Mouse (Mus musculus) small intestine, adult 2 months (tissue): ENCODE results near the gene Aoc2. TPM values are rescaled to one million over a fixed set of nuclear protein-coding genes. Genes with fewer than 3 reads are reported as not detected.
A peak's percentile ranks its signal among the peaks of the same experiment; 100 is the strongest.

Source experiments
- H3K27ac ChIP-seq: fragments of 200-500 bp; 2 replicates; pipeline ENCODE4 v1.5.1; 2012; ENCODE audit warnings: low read depth, low read length, control low read depth, inconsistent platforms; ENCODE audit not compliant: insufficient read depth
- H3K27me3 ChIP-seq: fragments of 200-500 bp; 2 replicates; pipeline ENCODE4 v1.6.1; 2012; ENCODE audit warnings: mild to moderate bottlenecking, moderate library complexity, low read length, inconsistent platforms; ENCODE audit not compliant: control insufficient read depth, insufficient read depth
- H3K36me3 ChIP-seq: fragments of 200-500 bp; 2 replicates; pipeline ENCODE4 v1.6.1; 2012; ENCODE audit warnings: mild to moderate bottlenecking, low read length, control low read depth, inconsistent platforms; ENCODE audit not compliant: control insufficient read depth, insufficient read depth
- H3K4me1 ChIP-seq: fragments of 200-500 bp; 2 replicates; pipeline ENCODE4 v1.6.1; 2012; ENCODE audit warnings: low read length, inconsistent platforms, mixed read lengths; ENCODE audit not compliant: control insufficient read depth, insufficient read depth, insufficient read length
- H3K4me3 ChIP-seq: fragments of 200-500 bp; 2 replicates; pipeline ENCODE4 v1.5.1; 2012; ENCODE audit warnings: low read depth, mild to moderate bottlenecking, control low read depth, inconsistent platforms, low read length, moderate library complexity
- CTCF ChIP-seq: fragments of 200-500 bp; IDR thresholded peaks from 2 replicates; pipeline ENCODE4 v1.5.1; 2012; ENCODE audit warnings: low read depth, mild to moderate bottlenecking, control low read depth, inconsistent platforms, low read length, moderate library complexity, mixed read lengths; ENCODE audit not compliant: insufficient replicate concordance, insufficient read length; ENCODE audit errors: extremely low read depth
- POLR2A ChIP-seq: fragments of 200-500 bp; IDR thresholded peaks from 2 replicates; pipeline ENCODE4 v1.6.1; 2012; ENCODE audit warnings: low read depth, mild to moderate bottlenecking, control low read depth, inconsistent platforms, low read length, moderate library complexity
- WGBS: fragments of 180-500 bp; shearing (Covaris S2); methylation state at CpG from one replicate; pipeline ENCODE4 v1.1.7; 2018; 5-methylcytosine and 5-hydroxymethylcytosine counted together
- polyA plus RNA-seq: library from polyadenylated mRNA; depleted of rRNA; stranded (reverse); fragments of >200 nt; gene quantifications from 2 replicates; pipeline ENCODE4 v1.2.3, GENCODE M21; 2012

Aoc2 gene
- polyA plus RNA-seq, 1 experiment, result 5.9 TPM

DNA sequence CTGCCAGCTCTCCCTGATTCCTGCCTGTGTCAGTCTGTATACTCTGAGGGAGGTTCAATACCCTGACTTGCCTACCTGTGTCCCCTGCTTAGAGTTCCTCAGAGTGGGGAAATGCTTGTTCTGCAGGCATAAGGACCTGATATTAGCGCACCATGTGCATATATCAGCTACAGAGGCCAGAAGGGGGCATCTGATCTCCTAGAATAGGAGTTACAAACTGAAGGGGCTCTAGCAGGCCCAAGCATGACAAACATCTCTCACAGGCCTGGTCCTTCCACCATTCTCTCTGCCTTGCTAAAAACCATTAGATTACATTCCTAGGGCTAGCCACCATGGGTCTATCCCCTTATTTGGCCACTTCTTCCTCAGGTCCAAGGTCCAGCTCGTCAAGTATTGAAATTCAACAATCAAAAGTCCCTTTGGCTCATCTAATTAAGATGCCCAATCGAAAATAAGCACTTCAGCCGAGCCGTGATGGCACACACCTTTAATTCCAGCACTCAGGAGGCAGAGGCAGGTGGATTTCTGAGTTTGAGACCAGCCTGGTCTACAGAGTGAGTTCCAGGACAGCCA, 29.7 kb downstream of the Aoc2 start:
- 78% methylated on average over 5 of the region's 5 CpGs for WGBS
- H3K4me1 ChIP-seq, result peaks cover 16% of the 10 kb centered on the region
- no peaks in the 10 kb centered on the region for H3K27me3 ChIP-seq
- no peak overlapping the region for H3K27ac ChIP-seq
- TF ChIP-seq POLR2A, result no peak
- H3K4me3 ChIP-seq, result no peak overlapping the region
- H3K36me3 ChIP-seq, result no peaks in the 10 kb centered on the region

DNA sequence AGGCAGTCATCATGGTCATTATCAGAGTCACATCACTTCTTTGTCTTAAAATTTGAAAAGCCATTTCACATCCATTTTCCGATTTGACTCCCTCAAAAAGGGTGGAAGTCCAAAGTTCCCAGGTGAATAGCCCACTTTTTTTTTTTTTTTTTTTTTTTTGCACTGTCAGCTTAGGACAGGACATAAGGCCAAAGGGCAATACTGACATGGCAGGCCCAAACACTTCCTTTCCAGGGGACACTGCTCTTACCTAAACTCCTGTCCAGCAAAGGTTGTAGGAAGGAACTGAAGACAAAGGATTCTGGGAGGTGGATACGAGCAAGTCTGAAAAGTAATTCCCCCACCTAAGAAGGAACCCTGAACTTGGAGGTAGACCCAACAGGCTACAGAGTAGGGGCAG, 31.1 kb downstream of the Aoc2 start:
- H3K4me3 ChIP-seq, result no peak overlapping the region
- TF ChIP-seq CTCF (no peak), POLR2A (no peak)
- no peaks in the 10 kb centered on the region for H3K36me3 ChIP-seq
- peaks cover 19% of the 10 kb centered on the region for H3K4me1 ChIP-seq
- no peaks in the 10 kb centered on the region for H3K27me3 ChIP-seq
- H3K27ac ChIP-seq, result peak overlapping the region; percentile 70
- WGBS, result 46% methylated on average over 2 of the region's 2 CpGs

DNA sequence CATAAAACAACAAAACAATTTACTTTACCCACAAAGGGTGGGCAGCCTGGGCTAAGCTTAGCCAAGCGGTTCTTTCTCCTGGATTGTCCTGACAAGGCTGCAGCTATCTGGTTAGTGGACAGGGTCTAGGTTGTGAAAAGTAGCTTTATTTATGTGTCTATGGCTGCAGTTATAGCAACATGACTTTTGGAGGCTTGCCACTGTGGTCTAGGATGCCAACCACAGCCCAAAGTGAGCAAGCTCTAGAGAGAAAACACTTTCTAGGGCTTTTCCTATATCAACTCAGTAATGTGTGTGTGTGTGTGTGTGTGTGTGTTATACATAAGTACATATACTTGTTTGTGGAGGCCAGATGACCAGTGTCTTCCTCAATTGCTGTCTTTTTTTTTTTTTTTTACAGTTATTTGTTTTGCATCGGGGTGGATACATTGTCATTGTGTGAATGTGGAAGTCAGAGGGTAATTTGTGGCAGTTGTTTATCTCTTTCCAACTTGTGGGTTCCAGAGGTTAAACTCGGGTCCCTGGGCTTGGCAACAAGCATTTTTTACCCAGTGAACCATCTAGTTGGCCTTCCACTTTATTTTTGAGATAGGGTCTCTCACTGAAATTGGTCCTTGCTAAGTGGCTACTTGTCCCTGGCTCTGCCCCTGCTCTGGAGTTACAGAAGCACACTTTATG, 32.8 kb downstream of the Aoc2 start:
- Histone ChIP-seq H3K4me3 (no peak overlapping the region), H3K27me3 (no peaks in the 10 kb centered on the region), H3K27ac (no peak overlapping the region), H3K4me1 (peaks cover 19% of the 10 kb centered on the region; the same call in 1 of the 2 replicates), H3K36me3 (no peaks in the 10 kb centered on the region)
- TF ChIP-seq CTCF, result no peak
- no peak for TF ChIP-seq POLR2A
- 43% methylated on average over 3 of the region's 3 CpGs for WGBS

DNA sequence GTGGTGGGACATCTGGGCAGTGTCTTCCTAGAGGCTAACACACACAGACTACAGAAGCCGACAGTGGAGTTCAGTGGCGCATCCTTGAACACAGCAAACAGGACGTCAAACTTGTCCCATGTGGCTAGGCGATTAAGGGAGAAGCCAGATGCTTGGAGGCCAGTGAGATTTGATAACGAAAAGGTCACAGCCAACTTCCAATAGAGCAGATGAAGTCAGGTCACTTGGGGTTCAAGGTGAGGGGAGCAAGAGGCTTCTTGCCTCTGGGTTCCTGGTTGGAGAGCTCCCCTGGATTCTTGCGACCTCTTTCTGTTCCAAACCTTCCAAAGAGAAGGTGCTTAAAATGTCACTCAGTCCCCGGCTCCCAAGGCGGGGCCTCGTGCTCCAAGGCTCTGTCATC, 34.9 kb downstream of the Aoc2 start:
- TF ChIP-seq CTCF (no peak), POLR2A (no peak)
- H3K4me1 ChIP-seq, result peaks cover 32% of the 10 kb centered on the region; the same call in 1 of the 2 replicates

DNA sequence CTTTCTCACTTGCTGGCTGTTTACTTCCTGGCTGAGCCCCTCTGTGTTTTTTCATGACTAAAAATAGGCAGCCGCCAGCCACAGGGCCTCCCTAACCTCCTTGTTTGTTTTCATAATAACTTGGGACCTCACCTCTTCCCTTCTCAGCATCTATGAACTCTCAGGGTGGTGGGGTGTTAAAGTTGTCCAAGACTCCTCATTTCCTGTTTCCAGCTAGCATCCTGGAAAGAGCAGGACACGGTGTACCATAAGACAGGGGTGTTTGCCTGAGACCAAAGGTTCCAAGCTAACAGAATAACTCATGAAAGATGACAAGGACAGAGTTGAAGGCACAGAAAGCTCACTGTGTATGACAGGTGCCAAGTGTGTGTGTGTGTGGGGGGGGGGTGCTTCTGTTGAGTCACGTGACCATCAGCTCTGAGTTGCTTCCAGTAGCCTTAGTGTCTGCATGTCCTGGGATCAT, 35.8 kb downstream of the Aoc2 start:
- H3K27ac ChIP-seq, result peak overlapping the region; percentile 60; the same call in 1 of the 2 replicates
- no peaks in the 10 kb centered on the region for H3K36me3 ChIP-seq
- H3K4me1 ChIP-seq, result peaks cover 30% of the 10 kb centered on the region
- H3K27me3 ChIP-seq, result no peaks in the 10 kb centered on the region
- 28% methylated on average over 3 of the region's 3 CpGs for WGBS
- TF ChIP-seq CTCF, result no peak
- TF ChIP-seq POLR2A, result no peak
- no peak overlapping the region for H3K4me3 ChIP-seq

More for the DNA sequence above, 34.9 kb downstream of the Aoc2 start:
- H3K27ac ChIP-seq, result no peak overlapping the region
- H3K27me3 ChIP-seq, result no peaks in the 10 kb centered on the region
- no peaks in the 10 kb centered on the region for H3K36me3 ChIP-seq
- WGBS, result 82% methylated on average over 9 of the region's 9 CpGs
- H3K4me3 ChIP-seq, result no peak overlapping the region

DNA sequence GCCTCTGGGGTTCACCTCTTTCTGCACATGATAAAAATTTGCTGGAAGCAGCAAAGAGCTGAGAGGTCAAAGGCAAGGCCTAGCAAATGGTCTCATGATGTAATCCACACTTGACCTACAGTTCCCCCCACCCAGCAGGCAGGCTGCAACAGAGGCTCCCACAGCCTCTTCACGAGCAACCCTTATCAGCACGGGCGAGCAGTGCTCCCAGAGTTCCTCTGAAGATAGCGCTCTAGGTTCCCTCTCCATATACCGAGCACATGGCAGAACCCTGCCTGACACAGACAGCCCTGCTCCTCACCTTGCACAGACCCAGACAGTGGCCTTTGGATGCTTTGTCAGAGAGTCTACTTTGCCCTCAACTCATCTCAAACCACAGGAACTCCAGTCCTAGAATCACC, 39.7 kb downstream of the Aoc2 start:
- Histone ChIP-seq H3K27ac (peak overlapping the region; percentile 96), H3K4me3 (no peak overlapping the region), H3K36me3 (no peaks in the 10 kb centered on the region), H3K4me1 (peaks cover 33% of the 10 kb centered on the region), H3K27me3 (no peaks in the 10 kb centered on the region)
- TF ChIP-seq POLR2A, result no peak
- TF ChIP-seq CTCF, result no peak
- WGBS, result 34% methylated on average over 5 of the region's 5 CpGs

DNA sequence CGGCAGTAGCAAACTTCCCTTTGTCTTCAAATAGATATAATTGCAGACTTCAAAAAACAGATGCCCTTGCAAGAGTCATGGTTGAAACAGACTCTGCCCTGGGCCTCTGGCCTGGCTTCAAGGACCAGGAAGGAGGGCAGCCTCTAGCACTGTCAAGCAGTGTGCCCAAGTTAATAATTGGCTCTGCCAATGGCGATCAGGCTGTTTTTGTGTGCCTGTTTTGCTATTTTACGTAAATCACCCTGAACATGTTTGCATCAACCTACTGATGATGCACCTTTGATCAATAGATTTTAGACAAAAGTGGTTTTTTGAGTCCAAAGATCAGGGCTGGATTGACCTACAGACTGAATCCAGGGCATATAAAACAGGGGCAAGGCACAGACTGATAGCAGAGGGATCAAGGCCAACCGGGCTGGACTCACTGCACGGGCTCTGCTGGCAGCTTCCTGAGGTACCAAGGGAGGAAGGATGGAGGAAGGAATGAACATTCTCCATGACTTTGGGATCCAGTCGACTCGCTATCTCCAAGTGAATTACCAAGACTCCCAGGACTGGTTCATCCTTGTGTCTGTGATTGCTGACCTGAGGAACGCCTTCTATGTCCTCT, 42.6 kb downstream of the Aoc2 start, which contains the start of gene G6pc:
G6pc (plus strand) TSS at position 236 of the 610 bp plus-strand sequence.
- TF ChIP-seq CTCF, result no peak
- TF ChIP-seq POLR2A, result no peak
- peak within 1 kb of the TSS; percentile 42 for H3K4me3 ChIP-seq
- WGBS, result 37% methylated on average over 8 of the region's 8 CpGs
- H3K4me1 ChIP-seq, result peaks cover 25% of the 10 kb centered on the region
- peaks cover 3% of the 10 kb centered on the region; the same call in 1 of the 2 replicates for H3K36me3 ChIP-seq
- no peaks in the 10 kb centered on the region for H3K27me3 ChIP-seq
- peak within 1 kb of the TSS; percentile 59; the same call in 1 of the 2 replicates for H3K27ac ChIP-seq
